Mouse (Mus musculus): ENCODE results near the gene Evi2. TPM values are rescaled to one million over a fixed set of nuclear protein-coding genes. Genes with fewer than 3 reads are reported as not detected.

Evi2 gene
- polyA plus RNA-seq (2017; shearing (Covaris generic)) = 5.2 TPM

DNA sequence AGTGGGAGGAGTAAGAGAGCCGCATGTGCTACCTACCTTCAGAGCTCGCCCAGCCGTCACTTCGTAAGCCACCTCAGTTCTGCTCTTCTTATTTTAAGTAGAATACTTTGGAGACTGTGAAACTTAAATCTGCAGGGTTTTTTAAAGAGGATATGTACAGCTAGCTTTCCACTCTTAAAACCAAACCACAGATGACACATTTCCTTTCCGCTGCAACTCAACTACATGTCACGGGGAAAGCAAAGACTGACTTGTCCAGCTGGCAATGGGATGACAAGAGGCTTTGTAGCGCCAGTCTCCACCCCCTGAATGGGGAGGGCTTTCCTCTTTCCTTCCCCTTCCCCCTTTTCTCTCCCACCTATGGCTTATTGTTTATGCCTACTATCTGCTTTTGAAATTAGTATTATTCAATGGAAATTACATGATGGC lies at the start of gene Evi2, which contains the start of gene Evi2a:
Gene Evi2 (minus strand): TSS at position 257 of the 429 bp plus-strand sequence.
Gene Evi2a (minus strand): TSS at position 277 of the 429 bp plus-strand sequence.

DNA sequence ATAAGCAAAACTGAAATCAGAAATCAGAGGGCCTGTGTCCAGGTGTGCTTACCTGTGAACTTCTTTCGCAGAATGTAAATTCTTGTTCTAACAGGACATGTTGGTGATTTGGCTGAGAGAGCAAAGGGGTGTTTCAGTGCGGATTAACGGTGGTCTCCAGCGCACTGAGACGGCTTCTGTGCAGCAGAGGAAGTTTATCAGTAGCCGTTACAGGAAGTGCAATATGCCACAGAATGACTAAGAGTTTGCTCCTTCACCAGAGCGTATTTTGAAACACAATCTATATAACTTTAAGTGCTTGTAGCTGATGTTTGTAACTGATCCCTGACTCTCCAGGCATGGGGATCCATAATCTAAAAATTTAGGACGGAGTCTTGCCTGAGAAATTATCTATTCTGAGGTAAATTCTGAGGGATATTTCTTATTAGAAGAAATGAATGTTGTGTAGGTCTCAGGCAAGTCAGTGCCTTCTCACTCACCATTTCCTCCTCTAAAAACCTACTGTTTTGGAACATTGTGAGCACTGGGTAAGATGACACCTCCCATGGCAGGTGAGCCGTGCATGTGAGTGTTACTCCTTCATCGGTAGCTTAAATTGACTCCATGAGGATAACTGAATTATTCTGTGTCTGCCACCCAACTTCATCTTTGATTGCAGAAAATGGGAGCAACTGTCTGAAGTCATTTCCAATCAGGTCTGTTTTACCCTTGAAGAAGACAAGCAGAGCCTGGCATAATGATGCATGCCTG lies 6.7 kb downstream of the Evi2 start, which contains the start of gene Evi2b:
Gene Evi2b (minus strand): TSS at position 203 of the 750 bp plus-strand sequence.

DNA sequence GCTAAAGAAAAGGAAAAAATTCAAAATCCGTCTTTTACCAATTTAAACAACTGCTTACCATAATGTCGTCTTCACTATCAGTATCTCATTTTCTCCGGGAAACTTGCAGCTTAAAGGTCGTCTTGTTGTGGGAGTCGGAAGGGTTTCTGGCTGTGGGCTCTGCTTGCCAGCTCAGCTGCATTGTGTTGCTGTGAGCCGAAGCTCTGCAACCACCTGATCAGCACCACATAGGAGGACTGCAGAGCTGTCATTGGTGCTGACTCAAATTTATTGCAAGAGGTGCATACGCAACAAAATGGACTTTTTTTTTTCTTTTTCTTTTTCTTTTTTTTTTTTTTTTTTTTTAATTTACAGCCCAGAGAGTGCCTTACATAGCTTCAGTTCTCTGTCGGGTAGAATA lies 26.5 kb downstream of the Evi2 start, which contains the start of gene Omg:
Gene Omg (minus strand): TSS at position 240 of the 400 bp plus-strand sequence.

Other genes starting within 250 kb of the Evi2 start
- gene Gm9964, start 233.7 kb downstream of the Evi2 start, polyA plus RNA-seq (2017; shearing (Covaris generic)) = not detected
- gene Nf1, start 190.9 kb downstream of the Evi2 start, polyA plus RNA-seq (2017; shearing (Covaris generic)) = 1.7 TPM
- gene Omg, start 26.5 kb downstream of the Evi2 start, polyA plus RNA-seq (2017; shearing (Covaris generic)) = 0.16 TPM
- gene Evi2b, start 6.8 kb downstream of the Evi2 start, polyA plus RNA-seq (2017; shearing (Covaris generic)) = 71.5 TPM
- 40.9 TPM for gene Evi2a, start within 50 bp of the Evi2 start, polyA plus RNA-seq (2017; shearing (Covaris generic))
- gene Rab11fip4, start 60.6 kb upstream of the Evi2 start, polyA plus RNA-seq (2017; shearing (Covaris generic)) = 21.9 TPM